Comparison of ENCODE assay signal across 13 mouse cellular contexts in the genomic region with DNA sequence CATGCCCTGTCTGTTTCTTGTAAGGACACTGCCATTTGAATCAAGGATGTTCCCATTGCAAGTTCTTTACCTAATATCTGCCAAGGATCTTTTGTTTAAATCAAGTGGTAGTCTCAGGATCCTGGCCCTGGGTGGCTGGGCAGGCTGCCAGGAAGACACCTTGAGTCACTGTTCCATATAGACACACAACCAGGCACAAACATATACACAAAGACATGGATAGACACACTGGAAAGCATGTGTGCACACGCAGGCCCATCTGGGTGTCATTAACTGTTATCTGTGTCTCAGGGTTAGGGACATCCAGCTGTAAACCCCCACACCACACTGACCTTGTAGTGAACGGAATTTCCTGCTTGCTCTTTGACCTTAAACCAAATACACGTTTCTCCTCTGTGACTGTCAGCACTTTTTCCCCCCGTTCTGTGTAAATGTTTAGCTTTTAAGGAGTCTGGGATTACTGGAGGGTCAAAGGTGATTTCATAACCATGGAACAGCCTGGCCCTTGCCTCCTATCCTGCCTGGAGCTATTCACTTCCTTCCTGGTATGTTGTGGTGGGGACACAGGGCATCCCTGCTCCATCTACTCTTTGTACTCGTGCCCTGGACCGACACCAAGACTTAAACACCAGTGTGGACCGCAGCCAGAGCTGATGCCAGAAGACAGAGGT. TPM values are rescaled to one million over a fixed set of nuclear protein-coding genes. Genes with fewer than 3 reads are reported as not detected.
A peak's percentile ranks its signal among the peaks of the same experiment; 100 is the strongest.
DNase-seq lines count a peak whose midpoint lies in the region; ATAC-seq lines count a peak whose summit lies in the region.
"Had no signal": no experiment of that assay in that cellular context is flagged by ENCODE, and none has a peak within 500 bp of the region (broad histone marks: within the 10 kb centered on the region; RNA-seq: fewer than 3 reads in every experiment).

No protein-coding gene starts in this region.

- H3K9me3 ChIP-seq in embryonic facial prominence, embryonic 12.5 days = no peaks in the 10 kb centered on the region
- no peaks in the 10 kb centered on the region for H3K9me3 ChIP-seq in limb, embryonic 11.5 days (ENCODE audit: control insufficient read depth, low read length)
- H3K9me3 ChIP-seq: forebrain, embryonic 15.5 days; heart, embryonic 15.5 days; midbrain, embryonic 15.5 days had no signal

- 16% methylated on average over 7 of the region's 7 CpGs for WGBS in embryonic facial prominence, embryonic 12.5 days
- WGBS in limb, embryonic 11.5 days = 15% methylated on average over 7 of the region's 7 CpGs

- no peak for ATAC-seq in embryonic facial prominence, embryonic 12.5 days (ENCODE audit: insufficient number of reproducible peaks, insufficient read depth, low FRiP score, low TSS enrichment)
- no peak for ATAC-seq in limb, embryonic 11.5 days (ENCODE audit: insufficient number of reproducible peaks, low FRiP score, low TSS enrichment, low read depth)
- ATAC-seq: forebrain, embryonic 15.5 days; midbrain, embryonic 15.5 days had no signal

- no peaks in the 10 kb centered on the region; the same call in 1 of the 2 replicates for H3K27me3 ChIP-seq in embryonic facial prominence, embryonic 12.5 days
- no peaks in the 10 kb centered on the region for H3K27me3 ChIP-seq in limb, embryonic 11.5 days (ENCODE audit: control insufficient read depth, insufficient read depth, low read length)
- H3K27me3 ChIP-seq: forebrain, embryonic 15.5 days; heart, embryonic 15.5 days; midbrain, embryonic 15.5 days had no signal

- DNase-seq in kidney, adult 11 months = peak; percentile 93
- DNase-seq in limb, embryonic 11.5 days (ENCODE audit: low spot score) = no peak
- DNase-seq in lung, postnatal 14 days = peak; percentile 63
- DNase-seq in left cerebral cortex, postnatal 25 days (ENCODE audit: low spot score in 2 of 2) = no peak
- DNase-seq in cerebellum, postnatal 14 days = no peak
- DNase-seq in heart, adult 18-20 months = no peak
- DNase-seq: adrenal gland, adult 2 months; cerebellum, postnatal 10 days had no signal

- no peak overlapping the region for H3K4me2 ChIP-seq in embryonic facial prominence, embryonic 12.5 days (replicated peaks)
- H3K4me2 ChIP-seq in limb, embryonic 11.5 days (ENCODE audit: low read depth, severe bottlenecking) = no peak overlapping the region
- H3K4me2 ChIP-seq: forebrain, embryonic 15.5 days; heart, embryonic 15.5 days; midbrain, embryonic 15.5 days had no signal

- no peak overlapping the region for H3K4me3 ChIP-seq in embryonic facial prominence, embryonic 12.5 days
- no peak overlapping the region for H3K4me3 ChIP-seq in limb, embryonic 11.5 days (ENCODE audit: low read depth, low read length)
- H3K4me3 ChIP-seq: forebrain, embryonic 15.5 days; heart, embryonic 15.5 days; midbrain, embryonic 15.5 days had no signal

- peaks cover 10% of the 10 kb centered on the region for H3K4me1 ChIP-seq in embryonic facial prominence, embryonic 12.5 days
- peaks cover 33% of the 10 kb centered on the region for H3K4me1 ChIP-seq in limb, embryonic 11.5 days (ENCODE audit: control insufficient read depth, insufficient read depth, low read length)

- 0 out of 2 replicates have a peak overlapping the region, but pooled peaks have one; percentile 9 for H3K27ac ChIP-seq in embryonic facial prominence, embryonic 12.5 days
- H3K27ac ChIP-seq in limb, embryonic 11.5 days (replicated peaks; ENCODE audit: low read depth, low read length) = 0 out of 2 replicates have a peak overlapping the region, but pooled peaks have one; percentile 14
- H3K27ac ChIP-seq: forebrain, embryonic 15.5 days; heart, embryonic 15.5 days; midbrain, embryonic 15.5 days had no signal

- no peak overlapping the region for H3K9ac ChIP-seq in embryonic facial prominence, embryonic 12.5 days
- H3K9ac ChIP-seq in limb, embryonic 11.5 days (ENCODE audit: low read length) = no peak overlapping the region
- H3K9ac ChIP-seq: forebrain, embryonic 15.5 days; heart, embryonic 15.5 days; midbrain, embryonic 15.5 days had no signal

- intact Hi-C loops in left cerebral cortex, postnatal 25 days (cut with DNase I) = loop anchor here (5.0 kb wide), 1 partner anchor 113 kb away; no protein-coding TSS in a partner anchor

- peaks cover 12% of the 10 kb centered on the region; the same call in 1 of the 2 replicates for H3K36me3 ChIP-seq in embryonic facial prominence, embryonic 12.5 days
- H3K36me3 ChIP-seq in limb, embryonic 11.5 days (ENCODE audit: control insufficient read depth, insufficient read depth, low read length) = no peaks in the 10 kb centered on the region
- H3K36me3 ChIP-seq: G1E; heart, embryonic 15.5 days; midbrain, embryonic 15.5 days had no signal

RNA-seq across cellular contexts. Expression of a gene that starts 59.2 kb away (rescaled TPM):
- polyA plus RNA-seq in embryonic facial prominence, embryonic 12.5 days (2016; fragmentation: Nextera tagmentation; extraction: Ambion mirVana) = 25.5 and 29.4 TPM in 2 replicates
- polyA plus RNA-seq in limb, embryonic 11.5 days (2014; fragmentation: Nextera tagmentation; extraction: Ambion mirVana) = 30.0 and 31.2 TPM in 2 replicates
- total RNA-seq in left cerebral cortex, postnatal 25 days (2021) = 10 to 100 TPM; 23.5 to 24.8 TPM
- total RNA-seq in heart, adult 18-20 months (2021) = 1 to 10 TPM; 3.4 to 3.8 TPM
- polyA plus RNA-seq: G1E had no signal

Comparison
In these comparisons a context has a peak if more than half of its experiments do, and no peak if none do; other contexts are left out.
1. DNase-seq: peak in kidney, adult 11 months (single experiment) and lung, postnatal 14 days (single experiment); none in limb, embryonic 11.5 days (single experiment), left cerebral cortex, postnatal 25 days (0 of 2), cerebellum, postnatal 14 days (0 of 2) and heart, adult 18-20 months (0 of 2).
2. RNA of a gene that starts 59.2 kb away (total RNA-seq): 23.5 to 24.8 TPM in left cerebral cortex, postnatal 25 days; 3.4 to 3.8 TPM in heart, adult 18-20 months; every median in the first group is over 4 times any median in the second.